Mouse (Mus musculus) spleen, adult 2 months (tissue): ENCODE data around the gene Gm44502. TPM values are rescaled to one million over a fixed set of nuclear protein-coding genes. Genes with fewer than 3 reads are reported as not detected.

ENCODE experiments used
- DNase-seq, 2 experiments: peaks; one replicate each; pipeline versions ENCODE4 v3.0.0 to v3.0.0-alpha.2; 2012 to 2021; ENCODE audit warnings: low spot score in 2 of 2, low read depth in 1 of 2
- H3K27ac ChIP-seq: fragments of 200-500 bp; 2 replicates; pipeline ENCODE4 v1.5.1; 2012; ENCODE audit warnings: low read length, inconsistent platforms; ENCODE audit not compliant: insufficient read depth
- H3K27me3 ChIP-seq: fragments of 200-500 bp; 2 replicates; pipeline ENCODE4 v1.6.1; 2012; ENCODE audit warnings: mild to moderate bottlenecking, moderate library complexity, low read length, inconsistent platforms; ENCODE audit not compliant: control insufficient read depth, insufficient read depth
- H3K36me3 ChIP-seq: fragments of 200-500 bp; 2 replicates; pipeline ENCODE4 v1.6.1; 2012; ENCODE audit warnings: mild to moderate bottlenecking, low read length, inconsistent platforms; ENCODE audit not compliant: control insufficient read depth, insufficient read depth
- H3K4me1 ChIP-seq: fragments of 200-500 bp; 2 replicates; pipeline ENCODE4 v1.6.1; 2011; ENCODE audit warnings: inconsistent platforms; ENCODE audit not compliant: control insufficient read depth, insufficient read depth, insufficient read length
- H3K4me3 ChIP-seq: fragments of 200-500 bp; 2 replicates; pipeline ENCODE4 v1.5.1; 2011; ENCODE audit warnings: mild to moderate bottlenecking, inconsistent platforms; ENCODE audit not compliant: insufficient read depth, insufficient read length; ENCODE audit errors: extremely low read depth
- CTCF ChIP-seq: fragments of 200-500 bp; IDR thresholded peaks from 2 replicates; pipeline ENCODE4 v1.5.1; 2011; ENCODE audit warnings: mild to moderate bottlenecking, inconsistent platforms; ENCODE audit not compliant: insufficient read depth, insufficient read length, insufficient replicate concordance; ENCODE audit errors: extremely low read depth
- POLR2A ChIP-seq: fragments of 200-500 bp; IDR thresholded peaks from 2 replicates; pipeline ENCODE4 v1.6.1; 2011; ENCODE audit warnings: low read depth, low read length, inconsistent platforms
- WGBS: fragments of 180-500 bp; shearing (Covaris S2); methylation state at CpG from one replicate; pipeline ENCODE4 v1.1.7; 2018; 5-methylcytosine and 5-hydroxymethylcytosine counted together
- polyA plus RNA-seq: library from polyadenylated mRNA; depleted of rRNA; stranded (reverse); fragments of >200 nt; gene quantifications from 2 replicates; pipeline ENCODE4 v1.2.3, GENCODE M21; 2012

Gene Gm44502
- polyA plus RNA-seq, 1 experiment, result 2.0 TPM

GRCm38 (mm10) chr15:89463334-89464235 is 34.1 kb upstream of the Gm44502 start:
- Histone ChIP-seq H3K27me3 (0 out of 2 replicates have a peak, but pooled peaks cover 1% of the 10 kb centered on the region), H3K4me3 (no peak overlapping the region), H3K4me1 (peaks cover 5% of the 10 kb centered on the region; the same call in 1 of the 2 replicates), H3K27ac (no peak overlapping the region), H3K36me3 (no peaks in the 10 kb centered on the region)
- TF ChIP-seq CTCF (no peak), POLR2A (no peak)
- no peak for DNase-seq
- WGBS, result 41% methylated on average over 5 of the region's 5 CpGs

GRCm38 (mm10) chr15:89462176-89462575 is 32.7 kb upstream of the Gm44502 start:
- H3K4me3 ChIP-seq, result no peak overlapping the region
- 80% methylated on average over 7 of the region's 7 CpGs for WGBS
- no peak overlapping the region for H3K27ac ChIP-seq
- H3K27me3 ChIP-seq, result 0 out of 2 replicates have a peak, but pooled peaks cover 1% of the 10 kb centered on the region
- H3K4me1 ChIP-seq, result peaks cover 6% of the 10 kb centered on the region; the same call in 1 of the 2 replicates
- no peak for DNase-seq
- no peaks in the 10 kb centered on the region for H3K36me3 ChIP-seq
- TF ChIP-seq CTCF, result no peak
- TF ChIP-seq POLR2A, result no peak

- WGBS, result 85% methylated on average over 15 of the region's 15 CpGs
- Histone ChIP-seq H3K4me1 (peaks cover 6% of the 10 kb centered on the region; the same call in 1 of the 2 replicates), H3K27me3 (0 out of 2 replicates have a peak, but pooled peaks cover 1% of the 10 kb centered on the region), H3K36me3 (no peaks in the 10 kb centered on the region), H3K27ac (no peak overlapping the region), H3K4me3 (no peak overlapping the region)
- DNase-seq, result no peak
- TF ChIP-seq CTCF (no peak), POLR2A (no peak)
Observed at GRCm38 (mm10) chr15:89461321-89461720, 31.8 kb upstream of the Gm44502 start.

GRCm38 (mm10) chr15:89460298-89460697 is 30.8 kb upstream of the Gm44502 start:
- WGBS, result 79% methylated on average over 10 of the region's 10 CpGs
- Histone ChIP-seq H3K27me3 (0 out of 2 replicates have a peak, but pooled peaks cover 1% of the 10 kb centered on the region), H3K4me1 (peaks cover 6% of the 10 kb centered on the region; the same call in 1 of the 2 replicates), H3K4me3 (no peak overlapping the region), H3K36me3 (no peaks in the 10 kb centered on the region), H3K27ac (no peak overlapping the region)
- TF ChIP-seq CTCF, result no peak
- TF ChIP-seq POLR2A, result no peak
- no peak for DNase-seq

- peaks cover 6% of the 10 kb centered on the region; the same call in 1 of the 2 replicates for H3K4me1 ChIP-seq
- no peak for TF ChIP-seq POLR2A
- H3K27ac ChIP-seq, result no peak overlapping the region
- H3K27me3 ChIP-seq, result no peaks in the 10 kb centered on the region
- no peak overlapping the region for H3K4me3 ChIP-seq
- DNase-seq, result no peak
- H3K36me3 ChIP-seq, result no peaks in the 10 kb centered on the region
- WGBS, result 81% methylated on average over 7 of the region's 7 CpGs
Observed at GRCm38 (mm10) chr15:89459821-89460220, 30.3 kb upstream of the Gm44502 start.

GRCm38 (mm10) chr15:89458942-89459341 is 29.4 kb upstream of the Gm44502 start:
- WGBS, result 8% methylated on average over 15 of the region's 15 CpGs
- H3K27me3 ChIP-seq, result peaks cover 3% of the 10 kb centered on the region
- H3K4me3 ChIP-seq, result no peak overlapping the region; the same call in 1 of the 2 replicates
- H3K36me3 ChIP-seq, result no peaks in the 10 kb centered on the region
- H3K4me1 ChIP-seq, result peaks cover 8% of the 10 kb centered on the region
- TF ChIP-seq CTCF (no peak), POLR2A (no peak)
- no peak overlapping the region for H3K27ac ChIP-seq
- DNase-seq, result no peak

GRCm38 (mm10) chr15:89455642-89456041 is 26.1 kb upstream of the Gm44502 start:
- peaks cover 9% of the 10 kb centered on the region for H3K27me3 ChIP-seq
- 73% methylated on average over 6 of the region's 6 CpGs for WGBS
- H3K36me3 ChIP-seq, result no peaks in the 10 kb centered on the region
- H3K4me1 ChIP-seq, result peaks cover 13% of the 10 kb centered on the region
- H3K27ac ChIP-seq, result no peak overlapping the region
- no peak for DNase-seq
- TF ChIP-seq POLR2A (no peak), CTCF (no peak)
- no peak overlapping the region for H3K4me3 ChIP-seq
